Mouse (Mus musculus) 3134 (cell line): ENCODE measurements around the gene Ggn.
"Not testable (repeated sequence)": the region's sequence is repeated elsewhere in the genome, so short reads cannot be mapped to it uniquely, and the experiment has no call there.

Source experiments
- DNase-seq: peaks from one replicate; pipeline ENCODE4 v3.0.0-alpha.2; 2011; ENCODE audit warnings: low spot score; ENCODE audit not compliant: insufficient read length; ENCODE audit errors: extremely low read depth

Gene Ggn

DNA sequence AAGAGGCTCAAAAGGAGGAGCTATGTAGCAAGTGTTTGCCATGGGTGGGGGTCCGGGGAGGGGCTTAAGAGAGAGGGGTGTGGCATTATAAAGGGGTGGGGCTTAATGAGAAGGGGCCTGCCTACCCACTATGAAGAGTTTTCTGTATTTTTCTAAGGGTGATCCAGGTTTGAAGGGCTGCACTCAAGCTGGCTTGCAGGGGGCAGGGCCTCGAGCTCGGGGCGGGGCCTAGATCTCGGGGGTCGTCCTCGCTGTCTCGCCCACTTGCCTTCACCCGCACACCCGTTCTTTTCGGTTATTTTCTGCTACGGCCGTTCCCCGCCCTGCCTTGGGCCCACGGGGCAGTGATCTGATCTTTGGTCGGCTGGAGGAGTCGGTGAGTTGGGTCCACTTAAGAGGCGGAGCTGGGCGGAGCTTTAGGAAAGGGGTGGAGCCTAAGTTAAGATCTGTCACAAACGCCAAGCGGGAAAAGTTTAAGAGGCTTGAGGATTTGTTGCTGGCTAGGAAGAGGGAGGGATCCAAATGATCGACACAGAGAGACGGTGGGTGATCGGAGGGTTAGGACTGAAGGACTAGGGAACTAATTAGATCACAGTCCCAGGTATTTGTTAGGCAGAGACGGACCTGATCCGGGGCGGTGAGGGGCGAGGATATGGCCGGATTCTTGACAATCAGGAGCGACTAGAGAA is at the start of gene Ggn, which contains the start of gene Spred3:
Gene Ggn, plus strand, starts transcription at position 145 of the 689 bp plus-strand sequence.
Gene Spred3, minus strand, starts transcription at position 346 of the 689 bp plus-strand sequence.
- peak; percentile 91 for DNase-seq

DNA sequence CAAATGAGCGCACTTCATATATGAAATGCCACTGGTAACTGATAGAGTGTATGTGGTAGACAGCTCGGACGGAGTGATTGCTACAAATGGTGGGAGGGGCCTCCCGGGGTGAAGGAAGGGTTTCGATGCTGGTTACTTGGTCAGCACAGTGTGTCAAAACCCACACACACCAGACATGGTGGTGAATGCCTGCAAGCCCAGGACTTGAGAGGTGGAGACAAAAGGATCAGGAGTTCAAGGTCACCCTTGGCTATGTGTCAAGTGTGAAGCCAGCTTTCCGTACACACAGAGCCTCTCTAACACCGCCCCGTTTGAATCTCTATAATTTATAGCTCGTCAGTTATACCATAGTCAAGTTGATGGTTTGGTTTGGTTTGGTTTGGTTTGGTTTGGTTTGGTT is 47.2 kb upstream of the Ggn start:
- DNase-seq: no peak

DNA sequence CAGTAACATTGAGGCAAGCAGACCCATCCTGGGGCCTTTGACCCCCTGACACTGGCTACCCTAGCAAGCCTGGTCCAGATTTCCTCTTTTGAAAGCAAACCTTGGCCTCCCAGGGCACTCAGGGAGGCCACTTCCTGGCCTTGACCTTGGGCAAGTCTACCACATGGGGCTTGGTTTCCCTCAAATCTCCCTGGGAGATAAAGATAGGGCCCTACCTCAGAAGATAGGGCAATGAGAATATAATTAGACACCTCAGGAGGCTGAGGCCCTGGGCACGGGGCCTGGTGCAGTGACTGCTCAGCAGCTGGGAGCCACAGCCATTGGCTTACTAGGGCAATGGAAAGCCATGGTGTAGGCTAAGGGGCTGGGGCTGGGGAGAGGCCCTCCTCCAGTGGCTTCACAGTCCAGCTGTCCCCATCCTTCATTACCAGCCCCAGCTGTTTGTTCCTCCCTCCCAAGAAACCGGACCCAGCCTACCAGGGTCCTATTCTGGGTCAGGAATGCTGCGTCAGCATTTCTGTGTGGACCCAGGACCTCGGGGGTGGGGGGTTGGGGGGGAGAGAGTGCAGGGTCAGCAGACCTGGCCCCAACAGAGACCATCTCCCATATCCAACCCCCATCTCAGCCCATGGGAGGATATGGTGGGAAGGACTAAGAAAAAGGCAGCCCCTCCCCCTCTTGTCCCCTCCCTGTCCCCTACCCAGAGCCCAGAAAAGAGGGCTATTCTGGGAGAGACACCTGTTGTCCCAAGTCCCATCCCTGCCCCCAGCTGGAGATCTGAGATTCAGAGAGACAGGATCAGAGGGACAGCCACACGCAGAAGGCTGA is 46.3 kb upstream of the Ggn start:
- no peak for DNase-seq

DNA sequence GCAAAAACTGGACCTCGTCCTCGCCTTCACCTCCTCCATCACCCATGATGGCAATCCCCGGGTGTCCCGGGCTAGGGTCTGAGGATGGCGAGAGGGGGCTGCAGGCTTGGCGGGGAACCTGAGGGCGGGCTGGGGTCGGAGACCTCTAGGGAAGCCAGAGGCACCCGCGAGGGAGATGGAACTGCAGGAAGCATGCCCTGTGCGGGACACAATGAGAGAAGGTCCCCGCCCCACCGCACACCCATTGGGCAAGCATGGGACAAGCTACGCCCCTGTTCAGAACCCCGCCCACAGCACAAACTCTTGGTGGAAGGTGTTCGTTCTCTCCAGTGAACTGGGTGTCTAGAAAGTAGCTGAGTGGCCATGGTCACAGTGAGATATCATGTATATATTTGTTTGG is 45.0 kb upstream of the Ggn start, which contains the start of gene Ryr1:
Gene Ryr1, minus strand, starts transcription at position 210 of the 400 bp plus-strand sequence.
- no peak for DNase-seq

DNA sequence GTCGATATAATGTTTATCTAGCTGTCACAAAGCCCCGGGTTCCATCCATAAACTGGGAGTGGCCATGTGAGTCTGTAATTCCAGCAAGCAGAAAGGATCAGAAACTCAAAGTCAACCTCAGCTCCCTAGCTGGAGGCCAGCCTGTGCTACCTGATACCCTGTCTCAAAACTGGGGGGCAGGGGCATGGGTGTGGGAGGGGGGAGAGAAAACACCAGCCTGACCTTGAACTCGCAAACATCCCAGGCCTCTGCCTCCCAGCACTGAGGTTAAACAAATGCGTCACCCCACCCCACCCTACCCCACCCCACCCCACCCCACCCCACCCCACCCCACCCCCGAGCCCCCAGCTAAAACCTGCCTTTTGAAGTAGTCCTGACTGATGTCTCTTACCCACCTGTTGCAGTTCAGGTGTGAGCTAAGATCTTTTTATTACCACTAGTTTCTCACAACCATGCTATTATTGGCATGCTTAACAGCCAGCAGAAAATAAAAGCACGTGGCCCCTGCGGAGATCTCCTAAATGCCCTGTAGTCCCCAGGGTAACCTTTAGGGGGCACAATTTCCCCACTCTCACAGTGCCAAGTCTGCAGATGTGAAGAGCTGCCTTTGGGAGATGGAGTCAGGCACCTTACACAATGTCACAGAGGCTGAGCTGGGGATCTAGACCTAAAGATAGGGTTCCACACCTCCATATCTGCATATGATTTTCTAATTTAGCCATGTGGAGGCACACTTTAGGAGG is 43.7 kb upstream of the Ggn start:
- no peak for DNase-seq

DNA sequence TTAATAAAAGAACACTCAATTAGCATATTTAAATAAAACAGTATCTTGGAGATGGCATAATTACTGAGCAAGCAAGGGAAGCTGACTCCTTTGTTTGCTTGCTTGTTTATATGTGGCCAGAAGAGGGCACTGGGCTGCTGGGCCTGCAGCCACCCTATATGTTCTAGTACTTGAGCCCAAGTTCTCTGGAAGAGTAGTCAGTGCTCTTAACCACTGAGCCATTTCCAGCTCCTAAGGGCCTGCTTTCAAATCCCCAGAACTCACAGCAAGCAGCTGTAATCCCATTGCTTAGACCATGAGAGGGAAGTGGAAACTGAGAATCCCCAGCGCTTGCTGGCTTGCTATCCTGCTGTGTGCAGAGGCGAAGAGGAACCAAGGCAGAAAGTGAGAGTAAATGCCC is 41.3 kb upstream of the Ggn start:
- no peak for DNase-seq

DNA sequence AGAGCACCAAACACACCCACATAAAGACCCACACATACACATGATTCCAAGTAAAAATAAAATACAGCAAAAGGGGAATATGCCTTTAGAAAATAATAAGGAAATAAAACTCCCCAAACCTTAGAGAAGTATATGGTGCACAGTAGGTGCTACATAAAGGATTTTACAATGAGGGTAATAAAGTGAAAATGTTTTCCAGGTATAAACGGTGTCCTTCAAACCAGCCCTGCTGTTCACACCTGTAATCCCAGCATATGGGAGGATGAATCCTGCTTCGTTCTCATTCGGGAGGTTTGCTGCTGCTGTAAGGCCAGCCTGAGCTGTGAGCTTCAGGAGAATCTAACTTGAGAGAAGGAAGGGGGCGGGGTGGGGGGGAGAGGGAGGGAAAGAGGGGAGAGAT is 35.8 kb upstream of the Ggn start:
- DNase-seq: no peak

DNA sequence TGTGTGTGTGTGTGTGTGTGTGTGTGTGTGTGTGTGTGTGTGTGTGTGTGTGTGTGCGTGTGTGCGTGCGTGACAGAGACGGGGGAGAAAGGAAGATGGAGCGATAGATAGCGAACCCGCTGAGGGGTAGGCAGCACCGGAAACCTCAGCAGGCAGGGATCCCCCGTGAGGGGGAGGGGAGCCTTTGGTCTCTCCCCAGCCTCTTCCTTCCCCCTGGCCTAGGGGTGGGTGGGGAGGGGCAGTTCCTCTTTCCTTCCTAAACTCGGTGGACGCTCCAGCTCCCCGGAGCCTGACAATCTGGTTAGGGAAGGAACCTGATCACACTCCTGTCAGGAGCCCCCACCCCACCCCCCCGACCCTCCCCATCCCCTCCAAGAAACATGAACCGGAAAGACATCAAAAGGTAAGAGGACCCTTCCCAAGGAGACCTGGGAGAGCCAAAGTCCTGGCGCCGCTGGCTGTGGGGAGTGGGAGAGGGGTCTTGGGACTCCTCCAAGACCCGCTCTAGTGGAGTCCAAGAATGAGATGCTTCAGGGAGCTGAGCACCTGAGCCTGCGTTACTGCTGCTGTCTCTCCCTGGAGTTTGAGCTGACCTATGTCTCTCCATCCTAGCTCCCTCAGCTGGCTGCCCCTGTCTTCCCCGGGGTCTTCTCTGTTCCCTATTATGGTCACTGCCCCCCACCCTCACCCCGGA is 35.2 kb upstream of the Ggn start, which contains the start of gene Rasgrp4:
Gene Rasgrp4, plus strand, starts transcription at position 159 of the 694 bp plus-strand sequence.
- no peak for DNase-seq

DNA sequence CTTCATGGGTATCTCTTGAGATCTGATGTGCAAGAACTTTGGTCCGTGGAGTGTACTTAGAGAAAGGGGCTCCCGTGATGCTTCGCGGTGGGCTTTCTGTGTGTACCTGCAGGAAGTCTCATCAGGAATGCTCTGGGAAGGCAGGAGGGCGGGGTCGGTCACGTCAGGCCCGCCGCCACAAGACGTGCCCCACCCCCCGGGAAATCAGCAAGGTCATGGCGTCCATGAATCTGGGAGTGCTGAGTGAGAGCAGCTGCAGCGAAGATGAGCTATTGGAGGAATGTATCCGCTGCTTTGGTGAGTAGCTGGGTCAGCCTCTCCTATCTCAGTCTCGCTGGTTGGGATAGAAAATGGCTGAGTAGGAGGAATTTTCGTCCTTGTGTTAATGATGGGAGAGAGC is 32.6 kb upstream of the Ggn start:
- DNase-seq: no peak

DNA sequence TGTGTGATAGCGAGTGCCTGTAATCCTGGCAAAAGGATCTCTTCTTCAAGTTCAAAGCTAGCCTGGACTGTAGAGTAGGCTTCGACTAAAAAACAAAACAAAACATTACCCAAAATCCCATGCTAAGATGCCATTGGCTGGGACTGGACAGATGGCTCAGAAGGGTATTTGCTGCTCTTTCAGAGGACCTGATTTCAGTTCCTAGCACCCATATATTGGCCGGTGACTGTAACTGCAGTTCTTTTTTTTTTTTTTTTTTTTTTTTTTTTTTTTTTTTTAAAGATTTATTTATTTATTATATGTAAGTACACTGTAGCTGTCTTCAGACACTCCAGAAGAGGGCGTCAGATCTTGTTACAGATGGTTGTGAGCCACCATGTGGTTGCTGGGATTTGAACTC is 30.8 kb upstream of the Ggn start:
- DNase-seq: not testable (repeated sequence)

DNA sequence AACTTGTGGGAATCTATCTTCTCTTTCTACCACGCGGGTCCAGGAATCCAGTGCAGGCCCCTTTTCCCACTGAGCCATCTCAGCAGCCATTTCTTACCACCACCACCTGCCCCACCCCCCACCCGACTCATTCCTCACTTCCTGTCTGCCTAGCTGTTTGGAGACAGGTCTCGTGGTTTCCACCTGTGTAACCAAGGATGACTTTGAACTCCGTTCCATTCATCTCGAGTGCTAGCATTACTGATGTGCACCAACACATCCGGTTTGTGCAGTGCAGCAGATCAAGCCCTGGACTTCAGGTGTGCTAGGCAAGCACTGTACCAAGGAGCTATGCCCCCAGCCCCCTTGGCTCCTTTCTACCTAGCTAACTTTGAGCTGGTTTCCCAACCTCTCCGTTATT is 28.6 kb upstream of the Ggn start:
- DNase-seq: no peak

DNA sequence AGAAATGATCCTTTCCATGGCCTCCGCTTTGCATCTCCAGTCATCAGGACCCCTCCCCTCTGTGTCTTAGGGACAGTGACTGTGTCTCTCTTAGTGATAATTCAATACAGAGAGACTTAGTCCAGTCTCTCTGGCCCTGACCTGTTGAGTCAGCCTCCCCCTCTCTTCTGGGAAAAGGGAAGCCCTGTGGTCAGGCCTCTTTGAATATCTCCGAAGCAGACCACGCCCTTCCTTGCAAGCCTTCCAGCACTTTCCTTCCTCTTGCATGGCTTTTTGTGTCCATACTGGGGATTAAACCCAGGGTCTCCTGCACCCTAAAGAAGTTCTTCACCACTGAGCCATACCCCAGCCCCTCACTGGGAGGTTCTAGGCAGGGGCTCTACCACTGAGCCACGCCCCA is 26.0 kb upstream of the Ggn start:
- DNase-seq: no peak

DNA sequence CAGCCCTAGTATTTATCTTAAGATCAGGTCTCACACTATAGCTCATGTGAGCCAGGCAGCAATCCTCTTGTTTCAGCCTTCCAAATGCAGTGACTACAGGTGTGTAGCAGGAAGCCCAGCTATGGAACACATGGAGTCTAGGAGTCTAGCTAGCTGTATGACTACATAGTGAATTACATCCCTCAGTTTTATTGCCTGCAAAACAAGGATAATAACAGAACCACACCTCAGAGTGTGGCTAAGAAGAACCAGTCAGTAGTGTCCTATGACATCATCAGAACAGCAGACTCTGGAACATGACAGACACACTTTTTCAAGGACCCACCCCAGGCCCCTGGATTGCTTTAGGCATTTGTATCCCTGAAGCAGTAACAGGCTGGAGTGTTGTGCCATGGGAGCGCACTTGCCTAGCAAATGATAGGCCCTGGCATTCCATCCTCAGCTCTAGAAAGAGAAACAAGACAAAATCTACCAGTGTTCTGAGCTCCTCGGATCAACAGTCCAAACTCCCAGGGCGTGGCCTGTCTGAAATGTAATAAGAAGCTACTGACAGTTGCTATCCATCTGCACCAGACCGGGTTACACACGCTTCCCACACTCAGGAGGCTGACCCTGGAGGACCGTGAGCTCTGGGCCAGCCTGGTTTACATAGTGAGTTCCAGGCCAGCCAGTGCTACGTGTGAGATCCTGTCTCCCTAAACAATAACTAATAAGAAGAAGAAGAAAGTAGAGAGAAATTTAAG is 23.2 kb upstream of the Ggn start:
- no peak for DNase-seq

DNA sequence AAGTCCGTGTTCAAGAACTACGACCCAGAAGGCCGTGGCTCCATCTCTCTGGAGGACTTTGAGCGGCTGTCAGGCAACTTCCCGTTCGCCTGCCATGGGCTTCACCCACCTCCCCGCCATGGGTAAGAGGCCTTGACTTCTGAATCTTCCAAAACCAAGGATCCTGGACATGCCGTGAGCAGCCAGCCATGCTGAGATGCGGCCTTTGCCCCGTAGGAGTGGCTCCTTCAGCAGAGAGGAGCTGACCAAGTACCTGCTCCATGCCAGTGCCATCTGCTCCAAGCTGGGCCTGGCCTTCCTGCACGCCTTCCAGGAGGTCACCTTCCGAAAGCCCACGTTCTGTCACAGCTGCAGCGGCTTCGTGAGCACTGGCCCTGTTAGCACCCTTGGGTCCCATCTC is 21.2 kb upstream of the Ggn start:
- no peak for DNase-seq

DNA sequence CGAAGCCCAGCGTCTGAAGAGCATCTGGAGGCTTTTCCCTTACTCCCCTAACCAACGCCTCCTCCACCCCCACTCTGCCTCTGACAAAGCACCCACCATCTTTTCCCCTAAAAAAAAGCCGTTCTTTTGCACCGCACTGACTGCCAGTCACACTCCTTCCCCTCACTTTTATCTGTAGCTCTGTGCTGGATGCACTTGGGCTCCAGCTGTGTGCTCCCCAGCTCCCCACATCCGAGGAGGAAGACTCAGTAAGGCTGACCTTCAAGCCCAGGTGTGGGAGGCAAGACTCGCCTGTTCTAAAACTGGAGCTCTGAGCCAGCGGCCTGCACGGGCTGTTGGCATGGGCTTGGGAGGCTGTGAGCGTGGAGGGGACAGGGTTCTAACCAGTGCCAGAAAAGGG is 18.5 kb upstream of the Ggn start:
- DNase-seq: no peak

DNA sequence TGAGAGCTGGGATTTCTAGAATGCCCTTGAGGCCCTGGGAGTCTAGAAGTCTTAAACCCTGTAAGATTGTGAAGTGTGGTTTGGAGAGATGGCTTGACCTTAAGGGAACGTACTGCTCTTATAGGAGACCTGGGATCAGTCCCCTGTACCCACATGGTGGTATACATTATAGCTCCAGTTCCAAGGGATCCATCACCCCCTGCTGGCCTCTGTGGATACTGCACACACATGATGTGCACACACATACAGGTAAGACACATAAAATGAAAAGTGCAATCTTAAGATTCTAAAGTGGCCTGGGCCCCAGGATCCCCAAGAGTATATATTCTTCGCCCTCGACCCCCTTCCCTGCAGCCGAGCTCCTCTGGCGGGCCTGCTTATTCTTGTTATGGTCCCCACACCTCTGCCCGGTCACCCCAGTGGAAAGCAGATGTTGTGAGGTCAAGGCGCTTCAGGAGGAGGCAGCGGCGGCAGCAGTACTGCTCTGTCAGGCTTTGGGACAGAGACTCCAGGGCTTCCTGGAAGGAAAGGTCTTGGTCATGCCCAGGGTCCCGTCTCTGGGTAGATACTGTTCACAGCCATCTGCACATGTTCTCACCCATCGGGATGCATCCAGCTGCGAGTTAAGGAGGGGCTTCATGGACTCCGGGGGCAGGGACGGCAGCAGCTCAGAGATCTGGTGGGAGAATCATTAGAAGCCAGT is 15.8 kb upstream of the Ggn start:
- no peak for DNase-seq

DNA sequence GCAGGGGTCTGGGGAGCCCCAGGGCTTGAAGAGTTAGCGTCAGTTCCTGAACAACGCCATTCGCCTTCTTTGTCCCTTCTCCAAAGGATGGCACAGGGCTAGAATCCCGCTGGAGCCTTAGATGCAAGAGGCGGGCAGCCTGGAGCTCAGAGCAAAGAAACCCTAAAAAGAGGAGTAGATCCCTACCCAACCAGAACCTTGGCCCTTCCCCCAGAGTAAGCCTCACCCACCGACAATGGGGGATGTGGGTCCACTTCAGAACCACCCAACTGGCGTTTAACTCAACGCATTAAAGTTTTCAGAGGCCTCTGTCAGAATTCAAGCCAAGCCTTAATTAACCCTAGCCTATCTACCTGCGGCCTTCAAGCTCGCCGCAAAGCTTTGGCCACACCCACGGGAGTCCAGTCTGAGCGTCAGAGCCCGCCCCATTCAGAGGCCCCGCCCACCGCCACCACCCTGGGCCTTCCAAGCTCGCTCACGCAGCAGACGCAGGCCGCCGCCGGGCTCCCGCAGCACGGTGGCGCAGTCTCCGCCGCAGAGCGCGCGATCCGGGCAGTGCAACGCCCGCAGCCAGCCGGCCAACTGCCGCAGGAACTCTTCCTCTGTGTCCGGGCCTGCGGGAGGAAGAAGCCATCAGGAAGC is 14.7 kb upstream of the Ggn start:
- DNase-seq: peak; percentile 87

DNA sequence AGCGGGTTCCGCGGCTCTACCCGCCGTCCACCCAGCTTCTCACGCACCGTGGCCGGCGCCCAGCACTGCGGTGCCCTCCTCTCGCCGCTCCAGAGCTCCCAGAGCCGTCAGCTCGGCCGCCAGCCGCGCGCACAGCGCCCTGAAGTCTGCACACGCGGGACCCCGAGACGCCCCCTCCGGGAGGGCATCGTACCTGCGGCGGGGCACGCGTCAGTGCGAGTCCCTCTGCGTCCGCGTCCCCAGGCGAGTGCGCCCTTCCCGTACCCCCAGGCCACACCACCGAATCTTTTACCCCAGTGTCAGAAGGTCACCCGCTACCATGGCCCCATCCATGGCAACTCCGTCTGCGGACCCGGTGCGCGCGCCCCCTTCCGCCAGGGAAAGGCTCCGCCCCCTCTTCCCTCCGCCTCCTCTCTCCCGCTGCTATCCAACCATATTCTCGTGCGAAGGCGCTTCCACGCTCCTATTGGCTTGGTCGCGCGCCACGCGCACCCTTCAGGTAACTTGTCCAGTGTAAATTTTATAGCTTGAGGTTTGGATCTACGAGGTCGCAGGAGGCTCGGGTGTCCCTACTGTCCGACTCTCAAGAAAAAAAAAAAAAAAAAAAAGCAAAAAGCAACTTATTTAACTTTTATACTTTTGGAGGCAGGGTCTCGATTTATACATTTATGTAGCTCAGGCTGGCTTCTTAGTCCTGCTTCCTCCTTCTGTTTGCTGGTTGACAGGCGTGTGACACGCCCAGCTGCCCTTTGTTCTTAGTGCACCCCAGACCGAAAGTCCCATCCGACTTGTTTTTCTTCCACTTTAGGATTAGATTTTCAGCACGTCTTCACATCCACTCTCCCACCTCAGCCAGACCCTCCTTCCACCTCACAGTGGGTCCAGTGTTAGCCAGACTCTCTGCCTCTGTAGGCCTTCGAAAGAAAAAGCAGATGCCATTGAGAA is 13.9 kb upstream of the Ggn start, which contains the start of gene Fam98c:
Gene Fam98c, minus strand, starts transcription at position 397 of the 945 bp plus-strand sequence.
- DNase-seq: peak; percentile 83
